Mouse (Mus musculus): ENCODE data around the gene Prc1.

- TF ChIP-seq POLR2A (IDR thresholded peaks at IDR 0.05; ENCODE audit: insufficient read length, low read depth) = no peak
- no peak for TF ChIP-seq E2F4 (IDR thresholded peaks at IDR 0.05; ENCODE audit: insufficient read depth)
- TF ChIP-seq MAX (IDR thresholded peaks at IDR 0.05; ENCODE audit: low read depth) = no peak
These were observed 52.6 kb downstream of the Prc1 start for GRCm38 (mm10) chr7:80346830-80347229.

All from myocyte (in vitro differentiated cells).